Mouse (Mus musculus) macrophage (primary cell): ENCODE measurements around the gene Pelp1. TPM values are rescaled to one million over a fixed set of nuclear protein-coding genes. Genes with fewer than 3 reads are reported as not detected.

Experiments
- polyA plus RNA-seq: library from polyadenylated mRNA; stranded (reverse); fragments of 250-400 nt; gene quantifications from 3 replicates; pipeline ENCODE4 v1.2.4, GENCODE M21; 2018; ENCODE audit warnings: inconsistent platforms

The Pelp1 gene
- polyA plus RNA-seq, 1 experiment from 2014 or later, result 20.3 TPM

Other genes starting within 250 kb of the Pelp1 start
- gene Slc16a11, start 197.3 kb downstream of the Pelp1 start, polyA plus RNA-seq, result not detected in 3 replicates
- gene Slc16a13, start 189.0 kb downstream of the Pelp1 start, polyA plus RNA-seq, result 7.4 to 12.5 TPM (median 10.7 TPM) in 3 replicates
- 0.14 TPM in 1 of 3 replicates, not detected in the others for gene Bcl6b, start 180.2 kb downstream of the Pelp1 start, polyA plus RNA-seq
- gene 0610010K14Rik, start 172.1 kb downstream of the Pelp1 start, polyA plus RNA-seq, result 55.0 to 61.6 TPM (median 59.2 TPM) in 3 replicates
- 2.6 to 6.0 TPM (median 4.8 TPM) in 3 replicates for gene Gm21988, start 170.2 kb downstream of the Pelp1 start, polyA plus RNA-seq
- 534 to 573 TPM (median 562 TPM) in 3 replicates for gene Rnasek, start 170.2 kb downstream of the Pelp1 start, polyA plus RNA-seq
- gene Alox12, start 154.7 kb downstream of the Pelp1 start, polyA plus RNA-seq, result 0.09 to 0.95 TPM (median 0.17 TPM) in 3 replicates
- not detected in 3 replicates for gene Alox12e, start 87.4 kb downstream of the Pelp1 start, polyA plus RNA-seq
- gene Alox15, start 58.0 kb downstream of the Pelp1 start, polyA plus RNA-seq, result not detected in 3 replicates
- gene Arrb2, start 22.6 kb upstream of the Pelp1 start, polyA plus RNA-seq, result 230 to 319 TPM (median 312 TPM) in 3 replicates
- gene Med11, start 41.9 kb upstream of the Pelp1 start, polyA plus RNA-seq, result 29.8 to 44.9 TPM (median 39.4 TPM) in 3 replicates
- gene Zmynd15, start 49.4 kb upstream of the Pelp1 start, polyA plus RNA-seq, result 2.4 to 5.2 TPM (median 4.4 TPM) in 3 replicates
- gene Cxcl16, start 50.0 kb upstream of the Pelp1 start, polyA plus RNA-seq, result 84.4 to 133 TPM (median 111 TPM) in 3 replicates
- 2.7 to 4.1 TPM in 2 of 3 replicates, not detected in the other for gene Tm4sf5, start 95.2 kb upstream of the Pelp1 start, polyA plus RNA-seq
- gene Vmo1, start 104.6 kb upstream of the Pelp1 start, polyA plus RNA-seq, result not detected in 3 replicates
- gene Gltpd2, start 109.2 kb upstream of the Pelp1 start, polyA plus RNA-seq, result not detected in 3 replicates
- gene Psmb6, start 115.3 kb upstream of the Pelp1 start, polyA plus RNA-seq, result 305 to 399 TPM (median 395 TPM) in 3 replicates
- gene Gm40193, start 122.9 kb upstream of the Pelp1 start, polyA plus RNA-seq, result not detected in 3 replicates
- gene Pld2, start 130.0 kb upstream of the Pelp1 start, polyA plus RNA-seq, result 19.1 to 36.3 TPM (median 25.0 TPM) in 3 replicates
- gene Mink1, start 152.8 kb upstream of the Pelp1 start, polyA plus RNA-seq, result 23.4 to 63.5 TPM (median 51.1 TPM) in 3 replicates
- gene 4930544D05Rik, start 205.8 kb upstream of the Pelp1 start, polyA plus RNA-seq, result not detected in 3 replicates
- gene Chrne, start 209.2 kb upstream of the Pelp1 start, polyA plus RNA-seq, result not detected in 3 replicates
- 0.09 to 2.0 TPM (median 0.28 TPM) in 3 replicates for gene Gp1ba, start 229.1 kb upstream of the Pelp1 start, polyA plus RNA-seq
- gene Rnf167, start 237.2 kb upstream of the Pelp1 start, polyA plus RNA-seq, result 11.6 to 41.2 TPM (median 23.9 TPM) in 3 replicates
- gene Slc25a11, start 237.4 kb upstream of the Pelp1 start, polyA plus RNA-seq, result 53.0 to 112 TPM (median 103 TPM) in 3 replicates
- gene Pfn1, start 244.6 kb upstream of the Pelp1 start, polyA plus RNA-seq, result 1,563 to 2,873 TPM (median 2,872 TPM) in 3 replicates
- gene Eno3, start 247.2 kb upstream of the Pelp1 start, polyA plus RNA-seq, result 3.0 to 5.4 TPM (median 4.8 TPM) in 3 replicates